Mouse (Mus musculus): ENCODE measurements around the gene Trak1.

Trak1 gene

GRCm38 (mm10) chr9:121398100-121398760, 100.9 kb downstream of the Trak1 start:
- no peak for DNase-seq (ENCODE audit: low spot score)

- DNase-seq (ENCODE audit: low spot score) = no peak
These were observed 101.5 kb downstream of the Trak1 start for GRCm38 (mm10) chr9:121398761-121399160.

- no peak for DNase-seq (ENCODE audit: low spot score)
These were observed 103.3 kb downstream of the Trak1 start for GRCm38 (mm10) chr9:121400608-121401007.

- DNase-seq (ENCODE audit: low spot score) = no peak
These were observed 105.9 kb downstream of the Trak1 start for GRCm38 (mm10) chr9:121403157-121403671.

GRCm38 (mm10) chr9:121403699-121404098, 106.4 kb downstream of the Trak1 start:
- no peak for DNase-seq (ENCODE audit: low spot score)

GRCm38 (mm10) chr9:121405088-121405681, 107.9 kb downstream of the Trak1 start:
- no peak for DNase-seq (ENCODE audit: low spot score)

- no peak for DNase-seq (ENCODE audit: low spot score)
These were observed 108.5 kb downstream of the Trak1 start for GRCm38 (mm10) chr9:121405792-121406191.

- no peak for DNase-seq (ENCODE audit: low spot score)
These were observed 116.9 kb downstream of the Trak1 start for GRCm38 (mm10) chr9:121414237-121414636.

- DNase-seq (ENCODE audit: low spot score) = no peak
These were observed 118.4 kb downstream of the Trak1 start for GRCm38 (mm10) chr9:121415626-121416241.

GRCm38 (mm10) chr9:121416460-121416859, 119.2 kb downstream of the Trak1 start:
- no peak for DNase-seq (ENCODE audit: low spot score)

GRCm38 (mm10) chr9:121416872-121417637, 119.8 kb downstream of the Trak1 start:
- DNase-seq (ENCODE audit: low spot score) = no peak

GRCm38 (mm10) chr9:121419011-121419410, 121.7 kb downstream of the Trak1 start:
- no peak for DNase-seq (ENCODE audit: low spot score)

GRCm38 (mm10) chr9:121419573-121419972, 122.3 kb downstream of the Trak1 start:
- DNase-seq (ENCODE audit: low spot score) = no peak

GRCm38 (mm10) chr9:121420817-121421216, 123.5 kb downstream of the Trak1 start:
- DNase-seq (ENCODE audit: low spot score) = no peak

- DNase-seq (ENCODE audit: low spot score) = no peak
These were observed 125.1 kb downstream of the Trak1 start for GRCm38 (mm10) chr9:121422402-121422801.

GRCm38 (mm10) chr9:121423621-121424020, 126.3 kb downstream of the Trak1 start:
- DNase-seq (ENCODE audit: low spot score) = no peak

- no peak for DNase-seq (ENCODE audit: low spot score)
These were observed 127.2 kb downstream of the Trak1 start for GRCm38 (mm10) chr9:121424281-121425164.

- no peak for DNase-seq (ENCODE audit: low spot score)
These were observed 129.1 kb downstream of the Trak1 start for GRCm38 (mm10) chr9:121426451-121426850.

- DNase-seq (ENCODE audit: low spot score) = no peak
These were observed 129.6 kb downstream of the Trak1 start for GRCm38 (mm10) chr9:121426902-121427301.

GRCm38 (mm10) chr9:121429592-121429991, 132.3 kb downstream of the Trak1 start:
- no peak for DNase-seq (ENCODE audit: low spot score)

- DNase-seq (ENCODE audit: low spot score) = no peak
These were observed 133.1 kb downstream of the Trak1 start for GRCm38 (mm10) chr9:121430379-121430778.
